Mouse (Mus musculus): ENCODE measurements around the gene Calr3. TPM values are rescaled to one million over a fixed set of nuclear protein-coding genes. Genes with fewer than 3 reads are reported as not detected.

The Calr3 gene
- total RNA-seq, 2 experiments from 2014 or later, result 0.96 to 1.4 TPM

DNA sequence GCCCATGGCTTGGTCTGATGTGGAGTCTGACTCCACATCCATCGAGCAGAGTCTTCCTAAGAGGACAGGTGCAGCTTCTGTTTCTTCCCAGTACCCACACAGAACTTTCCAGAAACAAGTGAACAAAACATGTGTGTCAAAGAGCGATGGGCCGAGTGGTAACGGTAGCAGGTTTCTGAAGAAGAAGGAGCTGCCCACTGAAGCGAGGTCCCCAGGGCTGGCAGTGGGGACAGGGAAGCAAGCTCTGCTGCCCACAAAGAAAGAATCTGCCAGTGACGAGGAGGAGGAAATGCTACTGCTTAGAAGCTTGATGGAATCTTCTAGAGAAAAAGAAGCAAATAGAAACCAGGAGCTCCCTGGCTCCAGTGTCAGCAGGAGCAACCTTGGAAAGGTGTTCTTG, 1.4 kb upstream of the Calr3 start:
- DNase-seq (ENCODE audit: low spot score in 2 of 2), result no peak
- intact Hi-C loops (cut with DNase I), result no loop called here

DNA sequence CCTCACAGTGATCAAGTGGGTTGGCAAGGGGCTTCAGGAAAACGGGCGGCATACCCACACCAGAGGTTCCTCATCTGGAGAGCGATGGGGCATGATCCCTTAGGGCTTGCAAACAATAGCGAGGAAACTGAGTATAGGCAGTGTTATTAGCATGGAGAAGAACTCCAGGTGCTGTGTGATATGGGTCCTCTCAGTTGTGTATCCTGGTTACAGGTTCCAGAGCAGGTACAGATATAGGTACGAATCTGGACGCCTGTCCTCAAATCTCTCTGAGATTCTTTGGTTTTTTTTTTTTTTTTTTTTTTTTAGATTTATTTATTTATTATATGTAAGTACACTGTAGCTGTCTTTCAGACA, 302 bp upstream of the Calr3 start:
- DNase-seq (ENCODE audit: low spot score in 2 of 2), result no peak
- intact Hi-C loops (cut with DNase I), result no loop called here

- intact Hi-C loops (cut with DNase I), result no loop called here
- DNase-seq (ENCODE audit: low spot score in 2 of 2), result no peak
These were observed 5.2 kb downstream of the Calr3 start for GRCm38 (mm10) chr8:72438248-72439015.

DNA sequence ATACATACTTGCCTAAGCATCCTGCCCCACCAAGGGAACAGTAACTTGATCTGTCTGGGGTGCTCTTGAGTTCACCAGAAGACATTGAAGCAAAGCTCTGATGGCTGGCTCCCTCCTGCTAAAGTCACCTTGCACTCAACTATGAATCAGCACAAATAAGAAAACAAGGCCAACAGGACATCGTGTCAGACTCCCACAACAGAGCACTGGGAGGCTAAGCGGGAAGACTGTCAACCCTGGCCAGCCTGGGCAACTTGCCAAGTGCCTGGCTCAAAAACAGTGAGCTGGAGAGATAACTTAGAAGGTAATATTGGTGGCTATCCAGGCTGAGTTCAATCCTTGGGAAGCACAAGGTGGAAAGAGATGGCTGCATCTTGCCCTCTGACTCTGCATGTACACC, 8.7 kb downstream of the Calr3 start:
- intact Hi-C loops (cut with DNase I), result no loop called here

GRCm38 (mm10) chr8:72429676-72430075, 14.0 kb downstream of the Calr3 start:
- intact Hi-C loops (cut with DNase I), result no loop called here
- DNase-seq (ENCODE audit: low spot score in 2 of 2), result no peak

More for the DNA sequence above, 8.7 kb downstream of the Calr3 start:
- no peak for DNase-seq (ENCODE audit: low spot score in 2 of 2)

GRCm38 (mm10) chr8:72422926-72423325, 20.7 kb downstream of the Calr3 start:
- intact Hi-C loops (cut with DNase I), result no loop called here
- DNase-seq (ENCODE audit: low spot score in 2 of 2), result no peak

GRCm38 (mm10) chr8:72421362-72422335, 22.0 kb downstream of the Calr3 start, which contains the start of gene Eps15l1:
TSS of gene Eps15l1 (minus strand) at chr8:72421460.
- peak; percentile 99 to 100 for DNase-seq (ENCODE audit: low spot score in 2 of 2)
- intact Hi-C loops (cut with DNase I), result no loop called here

GRCm38 (mm10) chr8:72420571-72421361, 22.9 kb downstream of the Calr3 start:
- peak; percentile 23 to 27 for DNase-seq (ENCODE audit: low spot score in 2 of 2)

DNA sequence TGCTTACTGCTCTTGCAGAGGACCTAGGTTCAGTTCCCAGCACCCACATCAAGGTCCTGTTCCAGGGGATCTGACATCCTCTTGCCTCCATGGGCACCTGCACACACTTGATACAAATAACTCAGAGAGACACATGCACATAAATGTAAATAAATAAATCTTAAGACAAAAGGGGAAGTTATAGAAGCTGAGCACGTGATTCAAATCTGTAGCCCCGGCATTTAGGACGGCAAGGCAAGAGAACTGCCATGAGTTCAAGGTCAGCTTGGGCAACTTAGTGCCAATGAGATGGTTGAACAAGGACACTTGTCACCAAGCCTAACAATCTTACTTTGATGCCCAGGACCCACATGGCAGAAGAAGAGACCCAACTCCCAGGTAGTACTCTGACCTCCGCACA, 25.6 kb downstream of the Calr3 start:
- DNase-seq (ENCODE audit: low spot score in 2 of 2), result no peak
- intact Hi-C loops (cut with DNase I), result no loop called here

More at GRCm38 (mm10) chr8:72420571-72421361, 22.9 kb downstream of the Calr3 start:
- intact Hi-C loops (cut with DNase I), result no loop called here

DNA sequence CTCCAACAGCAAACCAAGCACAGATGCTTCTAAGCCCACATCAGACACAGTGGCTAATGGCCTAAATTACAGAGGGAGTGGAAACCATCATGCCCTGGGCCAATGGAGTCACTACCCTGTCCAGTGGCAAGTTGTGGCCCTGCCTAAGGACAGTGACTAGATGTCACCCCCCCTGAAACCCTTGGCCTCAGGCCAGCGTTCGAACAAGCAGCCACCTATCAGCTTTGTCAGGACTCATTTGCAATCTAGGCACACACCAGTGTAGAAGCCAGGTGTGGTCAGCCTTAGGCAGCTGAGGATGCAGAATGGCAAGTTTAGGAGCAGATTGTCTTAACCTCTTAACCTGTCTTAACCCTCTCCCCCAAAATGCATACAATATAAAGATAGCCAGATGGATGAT, 28.4 kb downstream of the Calr3 start:
- DNase-seq (ENCODE audit: low spot score in 2 of 2), result no peak
- intact Hi-C loops (cut with DNase I), result no loop called here

DNA sequence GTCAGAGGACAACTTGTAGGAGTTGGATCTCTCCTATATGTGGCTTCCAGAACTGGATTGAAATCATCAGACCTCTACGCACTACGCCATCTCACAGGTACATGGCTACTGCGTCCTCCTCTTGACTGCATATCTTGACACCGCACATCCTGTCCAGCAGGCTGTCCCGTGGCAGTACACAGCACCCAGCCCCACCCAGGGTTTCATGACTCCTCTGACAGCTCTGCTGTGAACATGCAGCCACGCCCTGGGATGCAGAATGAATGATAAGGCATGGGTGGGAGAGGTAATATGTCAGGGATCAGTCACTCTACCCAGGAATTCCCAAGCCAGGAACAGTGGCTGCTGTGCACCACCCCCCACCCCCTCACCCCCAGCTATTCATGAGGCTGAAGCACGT, 29.8 kb downstream of the Calr3 start:
- intact Hi-C loops (cut with DNase I), result no loop called here

GRCm38 (mm10) chr8:72409443-72409842, 34.2 kb downstream of the Calr3 start:
- intact Hi-C loops (cut with DNase I), result no loop called here
- DNase-seq (ENCODE audit: low spot score in 2 of 2), result no peak

More for the DNA sequence above, 29.8 kb downstream of the Calr3 start:
- DNase-seq (ENCODE audit: low spot score in 2 of 2), result no peak

DNA sequence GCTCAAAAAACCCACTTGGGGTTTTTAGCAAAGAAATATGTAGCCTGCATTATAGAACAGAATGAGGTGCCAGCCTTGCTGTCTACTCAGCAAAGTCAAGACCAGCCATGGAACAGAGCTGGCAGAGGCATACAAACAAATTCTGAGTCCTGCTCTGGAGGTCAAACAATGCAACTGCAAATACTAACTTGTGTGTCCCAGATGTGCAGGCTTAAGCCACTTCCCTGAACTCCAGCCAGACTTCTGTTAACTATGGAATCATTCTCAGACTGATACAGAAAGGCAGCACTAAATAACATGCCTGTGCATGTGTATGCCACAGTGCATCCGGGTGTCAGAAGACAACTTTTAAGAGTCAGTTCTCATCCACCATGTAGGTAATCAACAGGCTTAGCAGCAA, 35.8 kb downstream of the Calr3 start:
- no peak for DNase-seq (ENCODE audit: low spot score in 2 of 2)
- intact Hi-C loops (cut with DNase I), result no loop called here

- intact Hi-C loops (cut with DNase I), result no loop called here
- no peak for DNase-seq (ENCODE audit: low spot score in 2 of 2)
These were observed 40.7 kb downstream of the Calr3 start for GRCm38 (mm10) chr8:72402981-72403380.

DNA sequence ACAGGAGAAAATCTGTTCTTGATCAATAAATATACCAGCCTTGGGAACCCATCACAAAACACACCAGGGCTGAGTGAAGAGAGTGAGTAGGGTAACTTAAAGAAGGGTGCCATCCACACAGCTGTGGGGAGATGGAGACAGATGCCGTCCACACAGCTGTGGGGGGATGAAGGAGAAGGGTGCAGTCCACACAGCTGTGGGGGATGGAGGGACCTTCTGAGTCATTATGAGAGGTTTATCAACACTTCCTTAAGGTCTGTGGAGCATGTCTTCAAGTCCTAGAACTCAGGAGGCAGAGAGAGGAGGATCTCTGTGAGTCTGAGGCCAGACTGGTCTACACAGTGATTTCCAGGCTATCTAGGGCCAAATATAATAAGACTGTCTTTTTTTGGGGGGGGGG, 42.3 kb downstream of the Calr3 start:
- DNase-seq (ENCODE audit: low spot score in 2 of 2), result no peak
- intact Hi-C loops (cut with DNase I), result no loop called here

DNA sequence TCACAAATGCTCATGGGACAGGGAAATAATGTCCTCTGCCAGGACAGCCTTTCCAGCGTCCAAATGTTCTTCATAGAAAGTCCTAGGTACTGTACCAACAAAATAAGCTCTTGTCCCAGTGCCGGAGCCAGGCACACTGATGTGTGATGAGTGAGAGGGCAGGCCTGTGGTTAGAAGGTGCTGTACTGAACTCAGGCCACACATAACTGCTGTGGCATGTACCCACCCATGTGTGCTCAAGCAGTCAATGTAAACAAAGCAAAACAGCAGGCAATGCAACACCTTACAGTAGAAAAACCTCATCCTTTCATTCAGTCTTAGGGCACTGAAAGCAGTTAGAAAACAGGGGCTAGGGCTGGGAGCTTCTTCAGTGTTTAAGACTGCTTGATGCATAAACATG, 57.9 kb downstream of the Calr3 start:
- DNase-seq (ENCODE audit: low spot score in 2 of 2), result no peak
- intact Hi-C loops (cut with DNase I), result loop anchor here (5.0 kb wide), 1 partner anchor 208 kb away; no protein-coding TSS in a partner anchor

- DNase-seq (ENCODE audit: low spot score in 2 of 2), result no peak
- intact Hi-C loops (cut with DNase I), result no loop called here
These were observed 61.3 kb downstream of the Calr3 start for GRCm38 (mm10) chr8:72382395-72382794.

DNA sequence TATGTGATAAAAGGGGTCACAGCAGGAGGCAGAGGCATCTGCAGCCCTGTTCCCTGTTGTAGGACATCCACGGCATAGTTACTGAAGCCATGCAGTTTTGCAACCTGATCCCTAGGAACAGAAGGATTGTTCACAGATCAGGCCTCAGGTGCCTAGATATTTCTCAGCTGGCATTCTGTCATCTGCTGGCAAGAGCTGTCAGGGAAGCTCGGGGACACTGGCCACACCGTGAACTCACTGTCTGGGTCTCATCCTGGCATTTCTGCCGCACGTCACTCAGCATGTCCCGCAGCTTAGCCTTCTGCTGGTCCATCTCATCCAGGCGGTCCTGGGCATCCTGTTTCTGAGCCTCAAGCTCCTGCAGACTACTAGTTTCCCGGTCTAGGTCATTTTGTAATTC, 63.0 kb downstream of the Calr3 start:
- DNase-seq (ENCODE audit: low spot score in 2 of 2), result no peak
- intact Hi-C loops (cut with DNase I), result no loop called here

- intact Hi-C loops (cut with DNase I), result no loop called here
- DNase-seq (ENCODE audit: low spot score in 2 of 2), result no peak
These were observed 66.8 kb downstream of the Calr3 start for GRCm38 (mm10) chr8:72376900-72377299.

- intact Hi-C loops (cut with DNase I), result no loop called here
- no peak for DNase-seq (ENCODE audit: low spot score in 2 of 2)
These were observed 67.4 kb downstream of the Calr3 start for GRCm38 (mm10) chr8:72376309-72376708.

Data from left cerebral cortex, postnatal 25 days (tissue).